15 mouse cellular contexts compared by ENCODE assay signal in the genomic region with DNA sequence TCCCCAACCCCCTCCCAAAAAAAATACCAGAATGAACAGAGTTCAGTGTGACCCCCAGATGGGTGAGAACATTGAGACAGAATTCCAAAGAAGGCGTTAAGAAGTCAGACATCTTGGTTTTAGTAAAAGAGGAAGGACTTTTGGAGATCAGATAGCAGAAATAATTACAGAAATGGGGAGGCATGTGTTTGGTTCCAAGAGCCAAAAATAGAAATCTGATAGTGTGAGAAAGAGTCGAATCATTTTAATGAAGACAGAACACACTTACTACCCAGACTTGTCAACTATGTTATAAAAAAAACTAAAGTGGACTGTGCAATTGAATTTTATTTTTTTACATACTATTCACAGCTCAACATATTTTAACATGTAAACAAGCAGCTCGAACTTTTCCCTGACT.
DNase-seq lines count a peak whose midpoint lies in the region; ATAC-seq and TF ChIP-seq lines count a peak whose summit lies in the region.
"Had no signal": no experiment of that assay in that cellular context is flagged by ENCODE, and none has a peak within 500 bp of the region (broad histone marks: within the 10 kb centered on the region; RNA-seq: fewer than 3 reads in every experiment).

No protein-coding gene starts in this region.

- TF ChIP-seq POLR2A in testis, adult 2 months (IDR thresholded peaks at IDR 0.05; ENCODE audit: control insufficient read depth, low read depth, low read length), result no peak

- no peak overlapping the region for H3K9ac ChIP-seq in forebrain, embryonic 14.5 days (ENCODE audit: low read length)
- H3K9ac ChIP-seq in forebrain, embryonic 11.5 days (ENCODE audit: low read length), result no peak overlapping the region
- no peak overlapping the region for H3K9ac ChIP-seq in heart, postnatal 0 days (replicated peaks; ENCODE audit: low read depth, low read length)
- H3K9ac ChIP-seq: embryonic facial prominence, embryonic 12.5 days; liver, embryonic 12.5 days; neural tube, embryonic 13.5 days had no signal

- 60% methylated on average over 3 of the region's 3 CpGs for WGBS in forebrain, embryonic 14.5 days
- WGBS in forebrain, embryonic 11.5 days, result 84% methylated on average over 3 of the region's 3 CpGs
- 40% methylated on average over 3 of the region's 3 CpGs for whole genome bisulfite sequencing in heart, postnatal 0 days

- peak; percentile 23; the same call in 1 of the 2 replicates for ATAC-seq in forebrain, embryonic 14.5 days
- no peak for ATAC-seq in forebrain, embryonic 11.5 days (replicated peaks; ENCODE audit: low FRiP score)
- ATAC-seq in heart, postnatal 0 days (ENCODE audit: insufficient read depth, low read depth), result no peak
- ATAC-seq: CD4-positive, CD25-positive, alpha-beta regulatory T cell, adult 4 months; liver, embryonic 12.5 days had no signal

- no peaks in the 10 kb centered on the region for H3K9me3 ChIP-seq in forebrain, embryonic 14.5 days (replicated peaks; ENCODE audit: control insufficient read depth, low read length)
- no peaks in the 10 kb centered on the region for H3K9me3 ChIP-seq in forebrain, embryonic 11.5 days (ENCODE audit: control insufficient read depth, low read length)
- no peaks in the 10 kb centered on the region for H3K9me3 ChIP-seq in heart, postnatal 0 days (replicated peaks; ENCODE audit: control insufficient read depth, low read length)
- H3K9me3 ChIP-seq: embryonic facial prominence, embryonic 12.5 days; limb, embryonic 10.5 days; liver, embryonic 12.5 days; neural tube, embryonic 13.5 days had no signal

- H3K36me3 ChIP-seq in forebrain, embryonic 14.5 days (ENCODE audit: control insufficient read depth, insufficient read depth, low read length), result no peaks in the 10 kb centered on the region
- no peaks in the 10 kb centered on the region for H3K36me3 ChIP-seq in forebrain, embryonic 11.5 days (ENCODE audit: control insufficient read depth, insufficient read depth, low read length)
- no peaks in the 10 kb centered on the region for H3K36me3 ChIP-seq in heart, postnatal 0 days (replicated peaks; ENCODE audit: control insufficient read depth, insufficient read depth, low read length)
- no peaks in the 10 kb centered on the region for H3K36me3 ChIP-seq in testis, adult 2 months (ENCODE audit: control insufficient read depth, insufficient read depth, low read length)
- H3K36me3 ChIP-seq: embryonic facial prominence, embryonic 12.5 days; limb, embryonic 10.5 days; liver, embryonic 12.5 days; neural tube, embryonic 13.5 days had no signal

- no peak overlapping the region for H3K4me3 ChIP-seq in forebrain, embryonic 14.5 days (ENCODE audit: low read depth, low read length)
- no peak overlapping the region for H3K4me3 ChIP-seq in forebrain, embryonic 11.5 days (ENCODE audit: low read depth, low read length)
- H3K4me3 ChIP-seq in heart, postnatal 0 days (ENCODE audit: low read depth, low read length), result no peak overlapping the region
- no peak overlapping the region for H3K4me3 ChIP-seq in testis, adult 2 months (ENCODE audit: control insufficient read depth, low read depth, low read length)
- H3K4me3 ChIP-seq: embryonic facial prominence, embryonic 12.5 days; erythroblast, embryonic 14.5 days; limb, embryonic 10.5 days; liver, embryonic 12.5 days; neural tube, embryonic 13.5 days had no signal

- H3K27me3 ChIP-seq in forebrain, embryonic 14.5 days (replicated peaks; ENCODE audit: control insufficient read depth, insufficient read depth, low read length), result no peaks in the 10 kb centered on the region
- no peaks in the 10 kb centered on the region for H3K27me3 ChIP-seq in forebrain, embryonic 11.5 days (ENCODE audit: control insufficient read depth, insufficient read depth, low read length)
- no peaks in the 10 kb centered on the region for H3K27me3 ChIP-seq in heart, postnatal 0 days (ENCODE audit: control insufficient read depth, insufficient read depth, low read length)
- H3K27me3 ChIP-seq in testis, adult 2 months (ENCODE audit: control insufficient read depth, insufficient read depth, low read length), result no peaks in the 10 kb centered on the region
- H3K27me3 ChIP-seq: embryonic facial prominence, embryonic 12.5 days; liver, embryonic 12.5 days; neural tube, embryonic 13.5 days had no signal

- H3K4me2 ChIP-seq in forebrain, embryonic 14.5 days (ENCODE audit: low read length), result no peak overlapping the region
- no peak overlapping the region for H3K4me2 ChIP-seq in forebrain, embryonic 11.5 days (ENCODE audit: low read depth, low read length, severe bottlenecking)
- H3K4me2 ChIP-seq in heart, postnatal 0 days (ENCODE audit: low read depth, low read length), result no peak overlapping the region
- H3K4me2 ChIP-seq: embryonic facial prominence, embryonic 12.5 days; liver, embryonic 12.5 days; neural tube, embryonic 13.5 days had no signal

- no peak for DNase-seq in forebrain, embryonic 14.5 days (ENCODE audit: low spot score)
- DNase-seq in forebrain, embryonic 11.5 days (ENCODE audit: low spot score), result no peak
- DNase-seq in heart, postnatal 0 days (ENCODE audit: low spot score), result peak; percentile 6
- no peak for DNase-seq in heart, adult 8-10 months (ENCODE audit: low spot score)
- peak; percentile 7 for DNase-seq in kidney, postnatal 10 days
- DNase-seq in kidney, postnatal 14 days, result no peak
- DNase-seq in testis, postnatal 10 days (ENCODE audit: low spot score), result no peak
- DNase-seq: thymus, postnatal 14 days had no signal

- no peak for TF ChIP-seq EP300 in heart, postnatal 0 days (IDR thresholded peaks at IDR 0.05; ENCODE audit: low read depth)

- peaks cover 9% of the 10 kb centered on the region for H3K4me1 ChIP-seq in forebrain, embryonic 14.5 days (ENCODE audit: control insufficient read depth, insufficient read depth, low read length)
- no peaks in the 10 kb centered on the region for H3K4me1 ChIP-seq in forebrain, embryonic 11.5 days (replicated peaks; ENCODE audit: control insufficient read depth, insufficient read depth, low read length)
- no peaks in the 10 kb centered on the region for H3K4me1 ChIP-seq in heart, postnatal 0 days (ENCODE audit: control insufficient read depth, insufficient read depth)
- H3K4me1 ChIP-seq in testis, adult 2 months (ENCODE audit: control insufficient read depth, insufficient read depth, low read length), result no peaks in the 10 kb centered on the region; the same call in 1 of the 2 replicates
- H3K4me1 ChIP-seq: embryonic facial prominence, embryonic 12.5 days; liver, embryonic 12.5 days; neural tube, embryonic 13.5 days had no signal

- no peak overlapping the region for H3K27ac ChIP-seq in forebrain, embryonic 14.5 days (ENCODE audit: low read depth, low read length)
- no peak overlapping the region for H3K27ac ChIP-seq in forebrain, embryonic 11.5 days (ENCODE audit: low read depth, low read length)
- no peak overlapping the region for H3K27ac ChIP-seq in heart, postnatal 0 days (ENCODE audit: low read depth)
- H3K27ac ChIP-seq in testis, adult 2 months (ENCODE audit: control insufficient read depth, insufficient read depth, low read depth, low read length), result peak overlapping the region; percentile 54
- H3K27ac ChIP-seq: embryonic facial prominence, embryonic 12.5 days; limb, embryonic 10.5 days; liver, embryonic 12.5 days; neural tube, embryonic 13.5 days had no signal

- no peak for TF ChIP-seq CTCF in heart, postnatal 0 days (IDR thresholded peaks at IDR 0.05; ENCODE audit: low read depth)
- no peak for TF ChIP-seq CTCF in testis, adult 2 months (IDR thresholded peaks at IDR 0.05; ENCODE audit: control insufficient read depth, insufficient read depth, insufficient replicate concordance, low read depth, low read length)

Comparison
In these comparisons a context has a peak if more than half of its experiments do, and no peak if none do; other contexts are left out.
1. DNase-seq: peak in heart, postnatal 0 days (single experiment) and kidney, postnatal 10 days (single experiment); none in forebrain, embryonic 14.5 days (single experiment), forebrain, embryonic 11.5 days (single experiment), heart, adult 8-10 months (single experiment), kidney, postnatal 14 days (single experiment) and testis, postnatal 10 days (single experiment).